Mouse (Mus musculus): ENCODE data around the gene Csnk1g1.

The Csnk1g1 gene

GRCm38 (mm10) chr9:65998965-65999364, 90.2 kb downstream of the Csnk1g1 start:
- DNase-seq, result no peak

- DNase-seq, result peak; percentile 44
Observed at GRCm38 (mm10) chr9:66004380-66004779, 95.7 kb downstream of the Csnk1g1 start.

- DNase-seq, result no peak
Observed at GRCm38 (mm10) chr9:66007603-66008202, 99.0 kb downstream of the Csnk1g1 start.

GRCm38 (mm10) chr9:66020601-66021000, 111.9 kb downstream of the Csnk1g1 start:
- no peak for DNase-seq

- DNase-seq, result no peak
Observed at GRCm38 (mm10) chr9:66038082-66038481, 129.4 kb downstream of the Csnk1g1 start.

GRCm38 (mm10) chr9:66038581-66038980, 129.9 kb downstream of the Csnk1g1 start:
- no peak for DNase-seq

GRCm38 (mm10) chr9:66039290-66039689, 130.6 kb downstream of the Csnk1g1 start:
- DNase-seq, result no peak

- no peak for DNase-seq
Observed at GRCm38 (mm10) chr9:66040801-66041200, 132.1 kb downstream of the Csnk1g1 start.

GRCm38 (mm10) chr9:66042331-66042730, 133.6 kb downstream of the Csnk1g1 start:
- DNase-seq, result no peak

GRCm38 (mm10) chr9:66043241-66043640, 134.5 kb downstream of the Csnk1g1 start:
- DNase-seq, result no peak

- DNase-seq, result no peak
Observed at GRCm38 (mm10) chr9:66049931-66050601, 141.3 kb downstream of the Csnk1g1 start.

GRCm38 (mm10) chr9:66051493-66051892, 142.8 kb downstream of the Csnk1g1 start:
- DNase-seq, result no peak

GRCm38 (mm10) chr9:66052731-66053130, 144.0 kb downstream of the Csnk1g1 start:
- DNase-seq, result no peak

GRCm38 (mm10) chr9:66053620-66054019, 144.9 kb downstream of the Csnk1g1 start:
- DNase-seq, result no peak

GRCm38 (mm10) chr9:66059583-66060307, 151.0 kb downstream of the Csnk1g1 start, which contains the start of gene Ppib:
TSS of gene Ppib (plus strand) at chr9:66060222.
- peak; percentile 97 for DNase-seq

GRCm38 (mm10) chr9:66060308-66060647, 151.6 kb downstream of the Csnk1g1 start:
- DNase-seq, result no peak

- DNase-seq, result no peak
Observed at GRCm38 (mm10) chr9:66060986-66061385, 152.3 kb downstream of the Csnk1g1 start.

GRCm38 (mm10) chr9:66061656-66062055, 152.9 kb downstream of the Csnk1g1 start:
- no peak for DNase-seq

- DNase-seq, result no peak
Observed at GRCm38 (mm10) chr9:66063446-66063845, 154.7 kb downstream of the Csnk1g1 start.

- no peak for DNase-seq
Observed at GRCm38 (mm10) chr9:66064316-66064715, 155.6 kb downstream of the Csnk1g1 start.

- no peak for DNase-seq
Observed at GRCm38 (mm10) chr9:66066791-66067190, 158.1 kb downstream of the Csnk1g1 start.

- peak; percentile 55 for DNase-seq
Observed at GRCm38 (mm10) chr9:66067542-66067941, 158.8 kb downstream of the Csnk1g1 start.

- no peak for DNase-seq
Observed at GRCm38 (mm10) chr9:66068056-66068455, 159.3 kb downstream of the Csnk1g1 start.

- DNase-seq, result peak; percentile 26
Observed at GRCm38 (mm10) chr9:66068971-66069391, 160.3 kb downstream of the Csnk1g1 start.
